Mouse (Mus musculus): ENCODE measurements around the gene 2310033P09Rik. TPM values are rescaled to one million over a fixed set of nuclear protein-coding genes. Genes with fewer than 3 reads are reported as not detected.

2310033P09Rik gene
- polyA plus RNA-seq (2015; fragmentation: Nextera tagmentation; extraction: Ambion mirVana), result 24.1 and 30.6 TPM in 2 replicates

DNA sequence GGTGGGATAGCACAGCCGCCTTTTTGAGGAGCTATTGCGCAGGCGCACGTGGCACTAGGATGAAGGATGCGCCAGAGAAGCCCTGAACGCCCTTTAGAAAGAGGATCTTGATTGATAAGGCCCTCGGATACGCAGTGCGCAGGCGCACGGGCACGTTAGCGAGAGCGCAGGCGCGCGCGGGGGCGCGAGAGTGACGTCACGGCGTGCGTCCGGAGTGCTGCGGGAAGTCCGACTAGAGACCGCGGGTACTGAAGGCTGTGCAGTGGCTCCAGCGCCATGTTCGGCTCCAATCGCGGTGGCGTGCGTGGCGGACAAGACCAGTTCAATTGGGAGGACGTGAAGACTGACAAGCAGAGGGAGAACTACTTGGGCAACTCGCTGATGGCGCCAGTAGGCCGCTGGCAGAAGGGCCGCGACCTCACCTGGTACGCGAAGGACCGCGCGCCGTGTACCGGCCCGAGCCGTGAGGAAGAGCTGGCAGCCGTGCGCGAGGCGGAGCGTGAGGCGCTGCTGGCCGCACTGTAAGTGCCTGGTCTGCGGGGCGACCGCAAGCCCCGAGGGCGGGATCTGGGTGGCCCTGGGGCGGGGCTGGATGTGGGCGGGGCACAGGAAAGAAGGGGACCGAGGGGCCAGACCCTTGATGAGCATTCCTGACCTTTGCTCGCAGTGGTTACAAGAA is at the start of gene 2310033P09Rik:
2310033P09Rik (plus strand) TSS at position 169 of the 679 bp plus-strand sequence.
- TF ChIP-seq CTCF (IDR thresholded peaks at IDR 0.05; ENCODE audit: low read depth), result peak; percentile 25; the same call in 1 of the 2 replicates
- Histone ChIP-seq H3K36me3 (ENCODE audit: control insufficient read depth, insufficient read depth) (peaks cover 49% of the 10 kb centered on the region), H3K4me1 (replicated peaks; ENCODE audit: control insufficient read depth, insufficient read depth, low read length) (0 out of 2 replicates have a peak, but pooled peaks cover 3% of the 10 kb centered on the region)

GRCm38 (mm10) chr11:59159099-59159498 is 49.0 kb upstream of the 2310033P09Rik start:
- ATAC-seq, result no peak
- WGBS, result 92% methylated on average over 13 of the region's 13 CpGs
- Histone ChIP-seq H3K4me2 (replicated peaks; ENCODE audit: low read depth) (no peak overlapping the region), H3K27me3 (replicated peaks; ENCODE audit: control insufficient read depth, insufficient read depth, low read length) (no peaks in the 10 kb centered on the region), H3K4me3 (ENCODE audit: low read depth, low read length) (no peak overlapping the region), H3K27ac (ENCODE audit: low read depth, low read length) (no peak overlapping the region), H3K9ac (ENCODE audit: low read depth, low read length) (no peak overlapping the region), H3K4me1 (replicated peaks; ENCODE audit: control insufficient read depth, insufficient read depth, low read length) (peaks cover 3% of the 10 kb centered on the region; the same call in 1 of the 2 replicates), H3K36me3 (ENCODE audit: control insufficient read depth, insufficient read depth) (peaks cover 18% of the 10 kb centered on the region), H3K9me3 (ENCODE audit: control insufficient read depth) (no peaks in the 10 kb centered on the region)
- TF ChIP-seq CTCF (IDR thresholded peaks at IDR 0.05; ENCODE audit: low read depth), result no peak

More for the DNA sequence above, at the start of gene 2310033P09Rik:
- peak within 1 kb of the TSS; percentile 85 for H3K4me2 ChIP-seq (replicated peaks; ENCODE audit: low read depth)
- peak within 1 kb of the TSS; percentile 97 for H3K27ac ChIP-seq (ENCODE audit: low read depth, low read length)
- no peaks in the 10 kb centered on the region for H3K27me3 ChIP-seq (replicated peaks; ENCODE audit: control insufficient read depth, insufficient read depth, low read length)
- ATAC-seq, result peak; percentile 74
- peak within 1 kb of the TSS; percentile 90 for H3K4me3 ChIP-seq (ENCODE audit: low read depth, low read length)
- WGBS, result under 1% methylated on average over 67 of the region's 67 CpGs
- H3K9me3 ChIP-seq (ENCODE audit: control insufficient read depth), result no peaks in the 10 kb centered on the region
- peak within 1 kb of the TSS; percentile 83 for H3K9ac ChIP-seq (ENCODE audit: low read depth, low read length)

GRCm38 (mm10) chr11:59159558-59159957 is 48.6 kb upstream of the 2310033P09Rik start:
- Histone ChIP-seq H3K4me3 (ENCODE audit: low read depth, low read length) (no peak overlapping the region), H3K9ac (ENCODE audit: low read depth, low read length) (no peak overlapping the region)
- no peak for TF ChIP-seq CTCF (IDR thresholded peaks at IDR 0.05; ENCODE audit: low read depth)

DNA sequence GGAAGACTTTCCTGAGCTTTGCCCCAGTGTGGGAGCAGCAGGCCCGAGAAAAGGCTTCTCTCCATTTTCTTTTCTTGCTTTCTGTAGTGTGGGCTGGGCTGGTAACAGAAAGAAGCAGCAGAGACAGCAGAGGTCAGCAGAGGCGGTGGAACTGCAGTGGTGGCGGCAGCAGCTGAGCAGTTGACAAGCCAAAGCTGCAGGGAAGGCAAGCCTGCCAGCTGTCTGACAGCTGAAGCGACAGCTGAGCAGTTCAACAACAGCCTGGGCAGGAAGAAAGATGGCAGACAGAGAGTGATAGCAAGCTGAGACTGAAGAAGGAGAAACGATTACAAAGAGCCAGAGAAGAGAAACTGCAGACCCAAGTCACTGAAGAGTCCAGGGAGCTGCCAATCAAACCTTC is 46.7 kb upstream of the 2310033P09Rik start:
- Histone ChIP-seq H3K9ac (ENCODE audit: low read depth, low read length) (no peak overlapping the region), H3K36me3 (ENCODE audit: control insufficient read depth, insufficient read depth) (peaks cover 18% of the 10 kb centered on the region), H3K4me3 (ENCODE audit: low read depth, low read length) (no peak overlapping the region), H3K4me2 (replicated peaks; ENCODE audit: low read depth) (no peak overlapping the region), H3K9me3 (ENCODE audit: control insufficient read depth) (no peaks in the 10 kb centered on the region), H3K27ac (ENCODE audit: low read depth, low read length) (no peak overlapping the region), H3K27me3 (replicated peaks; ENCODE audit: control insufficient read depth, insufficient read depth, low read length) (no peaks in the 10 kb centered on the region), H3K4me1 (replicated peaks; ENCODE audit: control insufficient read depth, insufficient read depth, low read length) (peaks cover 3% of the 10 kb centered on the region; the same call in 1 of the 2 replicates)
- no peak for ATAC-seq
- TF ChIP-seq CTCF (IDR thresholded peaks at IDR 0.05; ENCODE audit: low read depth), result peak; percentile 41
- whole genome bisulfite sequencing, result 76% methylated on average over 5 of the region's 5 CpGs

More at GRCm38 (mm10) chr11:59159558-59159957, 48.6 kb upstream of the 2310033P09Rik start:
- peaks cover 18% of the 10 kb centered on the region for H3K36me3 ChIP-seq (ENCODE audit: control insufficient read depth, insufficient read depth)
- ATAC-seq, result no peak
- no peaks in the 10 kb centered on the region for H3K27me3 ChIP-seq (replicated peaks; ENCODE audit: control insufficient read depth, insufficient read depth, low read length)
- peaks cover 3% of the 10 kb centered on the region; the same call in 1 of the 2 replicates for H3K4me1 ChIP-seq (replicated peaks; ENCODE audit: control insufficient read depth, insufficient read depth, low read length)
- H3K4me2 ChIP-seq (replicated peaks; ENCODE audit: low read depth), result no peak overlapping the region
- H3K9me3 ChIP-seq (ENCODE audit: control insufficient read depth), result no peaks in the 10 kb centered on the region
- H3K27ac ChIP-seq (ENCODE audit: low read depth, low read length), result no peak overlapping the region
- WGBS, result 90% methylated on average over 4 of the region's 4 CpGs

DNA sequence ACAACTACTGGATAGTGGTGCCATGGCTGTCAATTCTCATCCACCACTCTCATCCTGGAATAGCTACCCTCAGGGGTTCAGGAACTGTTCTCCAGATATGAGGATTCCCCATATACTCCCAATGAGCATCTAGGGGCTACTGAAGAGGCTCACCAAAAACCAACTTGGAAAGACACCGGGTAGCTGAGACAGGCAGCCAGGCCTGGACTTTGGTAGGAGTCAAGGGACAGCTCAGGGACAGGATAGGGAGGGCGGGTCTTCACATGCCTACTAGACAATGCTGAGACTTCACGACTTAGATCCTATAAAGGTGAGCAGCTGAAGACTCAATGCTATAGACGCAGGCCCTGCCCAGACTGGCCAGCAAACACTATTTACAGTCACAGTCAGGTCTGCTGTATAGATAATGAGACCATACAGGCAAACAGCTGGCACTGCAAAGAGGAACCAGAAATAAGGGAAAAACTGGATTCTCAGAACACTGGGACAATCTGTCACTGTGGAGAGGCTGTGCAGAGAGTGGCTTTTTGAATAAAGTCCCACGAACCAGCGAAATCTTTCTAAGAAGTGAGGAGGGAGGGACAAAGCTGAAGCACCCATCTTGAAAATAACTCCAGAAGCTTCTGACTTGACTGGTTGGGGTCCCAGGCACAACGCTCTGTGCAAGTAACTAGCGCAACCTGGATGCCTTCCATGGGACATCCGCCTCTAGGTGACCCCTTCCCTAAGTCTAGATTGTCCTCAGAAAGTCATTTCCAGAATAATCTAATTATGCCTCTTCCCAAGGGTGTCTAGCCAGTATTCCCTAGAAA is 45.5 kb upstream of the 2310033P09Rik start:
- Histone ChIP-seq H3K27ac (ENCODE audit: low read depth, low read length) (peak overlapping the region; percentile 98), H3K4me2 (replicated peaks; ENCODE audit: low read depth) (peak overlapping the region; percentile 60), H3K4me1 (replicated peaks; ENCODE audit: control insufficient read depth, insufficient read depth, low read length) (peaks cover 3% of the 10 kb centered on the region; the same call in 1 of the 2 replicates), H3K36me3 (ENCODE audit: control insufficient read depth, insufficient read depth) (peaks cover 13% of the 10 kb centered on the region), H3K4me3 (ENCODE audit: low read depth, low read length) (peak overlapping the region; percentile 64), H3K9ac (ENCODE audit: low read depth, low read length) (peak overlapping the region; percentile 89), H3K27me3 (replicated peaks; ENCODE audit: control insufficient read depth, insufficient read depth, low read length) (no peaks in the 10 kb centered on the region), H3K9me3 (ENCODE audit: control insufficient read depth) (no peaks in the 10 kb centered on the region)
- no peak; the same call in 1 of the 2 replicates for ATAC-seq
- WGBS, result 39% methylated on average over 9 of the region's 9 CpGs
- TF ChIP-seq CTCF (IDR thresholded peaks at IDR 0.05; ENCODE audit: low read depth), result no peak

Data from intestine, postnatal 0 days (tissue).